Mouse (Mus musculus): Measurements from ENCODE around the gene Gm44965. TPM values are rescaled to one million over a fixed set of nuclear protein-coding genes. Genes with fewer than 3 reads are reported as not detected.

Gm44965 gene
- polyA plus RNA-seq, 1 experiment from 2014 or later = not detected

DNA sequence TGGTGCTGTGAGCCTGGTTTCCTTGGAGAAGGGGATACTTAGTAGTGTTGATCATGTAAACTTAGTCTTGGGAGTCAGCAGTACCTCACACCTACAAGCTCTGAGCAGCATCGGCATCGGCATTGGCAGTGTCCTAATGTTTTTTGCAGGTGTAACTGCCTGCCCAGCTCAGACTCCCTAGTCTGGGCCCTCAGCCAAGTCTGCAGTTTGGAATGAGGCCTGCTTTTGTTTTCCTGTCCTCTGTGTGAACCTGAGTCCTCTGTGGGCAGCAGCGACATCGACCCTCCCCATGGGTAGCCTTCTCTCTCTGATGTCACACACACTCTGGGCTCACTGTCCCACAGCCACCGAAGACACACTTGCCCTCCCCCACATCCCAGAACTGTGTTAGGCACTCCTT, 27.4 kb upstream of the Gm44965 start:
- Histone ChIP-seq H3K9me3 (replicated peaks) (no peaks in the 10 kb centered on the region), H3K9ac (no peak overlapping the region), H3K27me3 (no peaks in the 10 kb centered on the region), H3K4me3 (no peak overlapping the region), H3K36me3 (peaks cover 32% of the 10 kb centered on the region), H3K4me1 (0 out of 2 replicates have a peak, but pooled peaks cover 5% of the 10 kb centered on the region), H3K27ac (no peak overlapping the region), H3K4me2 (replicated peaks) (no peak overlapping the region)
- no peak for ATAC-seq (ENCODE audit: low FRiP score)
- WGBS = 60% methylated on average over 5 of the region's 5 CpGs

DNA sequence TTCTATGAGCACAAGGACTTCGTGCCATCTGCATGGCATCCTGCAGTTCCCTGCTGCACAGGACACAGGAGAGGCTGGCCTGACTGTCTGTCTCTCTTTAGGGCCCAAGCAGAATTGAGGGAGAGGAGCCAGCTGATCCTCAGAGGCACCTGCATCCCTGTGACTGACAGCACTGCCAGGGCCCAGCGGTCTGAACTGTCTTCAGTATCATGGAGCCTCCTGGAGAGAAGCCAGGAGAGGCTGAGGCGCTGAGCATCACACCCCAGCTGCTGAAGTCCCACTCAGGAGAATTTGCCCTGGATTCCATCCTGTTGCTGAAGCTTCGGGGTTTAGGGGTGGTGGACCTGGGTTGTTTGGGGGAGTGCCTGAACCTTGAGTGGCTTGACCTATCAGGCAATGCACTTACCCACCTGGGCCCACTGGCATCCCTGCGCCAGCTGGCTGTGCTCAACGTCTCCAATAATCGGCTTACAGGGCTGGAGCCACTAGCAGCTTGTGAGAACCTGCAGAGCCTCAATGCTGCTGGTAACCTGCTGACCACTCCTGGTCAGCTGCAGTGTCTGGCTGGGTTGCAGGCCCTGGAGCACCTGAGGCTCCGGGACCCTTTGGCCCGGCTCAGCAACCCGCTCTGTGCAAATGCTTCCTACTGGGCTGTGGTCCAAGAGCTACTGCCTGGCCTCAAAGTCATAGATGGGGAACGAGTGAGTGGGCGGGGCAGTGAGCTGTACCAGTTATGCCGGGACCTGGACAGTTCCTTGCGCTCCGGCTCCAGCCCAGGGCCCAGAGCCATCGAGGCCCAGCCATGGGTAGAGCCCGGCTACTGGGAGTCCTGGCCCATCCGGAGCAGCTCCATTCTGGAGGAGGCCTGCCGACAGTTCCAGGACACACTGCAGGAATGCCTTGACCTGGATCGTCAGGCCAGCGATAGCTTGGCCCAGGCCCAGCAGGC, 25.4 kb upstream of the Gm44965 start:
- Histone ChIP-seq H3K4me1 (0 out of 2 replicates have a peak, but pooled peaks cover 5% of the 10 kb centered on the region), H3K4me3 (no peak overlapping the region), H3K27me3 (no peaks in the 10 kb centered on the region), H3K4me2 (replicated peaks) (no peak overlapping the region), H3K36me3 (peaks cover 23% of the 10 kb centered on the region), H3K27ac (no peak overlapping the region), H3K9ac (no peak overlapping the region), H3K9me3 (replicated peaks) (no peaks in the 10 kb centered on the region)
- ATAC-seq (ENCODE audit: low FRiP score) = no peak
- WGBS = 86% methylated on average over 21 of the region's 21 CpGs

DNA sequence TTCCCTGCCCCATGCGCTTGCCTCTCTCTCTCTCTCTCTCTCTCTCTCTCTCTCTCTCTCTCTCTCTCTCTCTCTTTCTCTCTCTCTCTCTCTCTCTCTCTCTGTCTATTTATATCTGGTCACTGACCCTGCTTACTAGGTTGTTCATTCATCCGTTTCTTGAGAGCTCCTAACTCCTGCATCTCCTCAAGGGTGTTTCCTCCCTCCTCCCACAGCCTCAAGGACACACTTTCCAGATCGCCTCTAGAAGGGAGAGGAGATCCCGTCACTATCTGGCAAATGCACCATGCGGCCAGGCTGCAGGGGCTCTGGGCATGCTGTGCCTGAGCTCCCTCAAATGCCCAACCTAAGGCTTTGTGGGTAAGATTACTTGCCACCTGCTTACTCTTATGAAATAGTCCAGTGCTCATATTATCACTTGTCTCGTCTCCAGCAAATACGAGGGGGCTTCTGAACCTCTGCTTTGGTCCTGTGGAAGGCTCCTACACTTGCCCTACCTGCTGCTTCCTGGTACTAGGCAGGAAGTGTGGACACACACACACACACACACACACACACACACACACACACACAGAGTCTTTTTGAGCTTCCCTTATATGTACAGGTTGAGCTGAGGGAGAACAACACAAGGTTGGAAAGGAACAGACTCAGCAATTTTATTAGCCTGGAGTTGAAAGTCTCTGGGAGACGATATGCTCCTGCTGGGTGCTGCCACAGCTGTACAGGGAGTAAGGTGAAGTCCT, 24.5 kb upstream of the Gm44965 start:
- ATAC-seq (ENCODE audit: low FRiP score) = no peak
- 86% methylated on average over 7 of the region's 8 CpGs for WGBS
- Histone ChIP-seq H3K4me2 (replicated peaks) (no peak overlapping the region), H3K9me3 (replicated peaks) (no peaks in the 10 kb centered on the region), H3K4me1 (0 out of 2 replicates have a peak, but pooled peaks cover 5% of the 10 kb centered on the region), H3K27me3 (no peaks in the 10 kb centered on the region), H3K4me3 (no peak overlapping the region), H3K9ac (no peak overlapping the region), H3K27ac (no peak overlapping the region), H3K36me3 (peaks cover 19% of the 10 kb centered on the region)

DNA sequence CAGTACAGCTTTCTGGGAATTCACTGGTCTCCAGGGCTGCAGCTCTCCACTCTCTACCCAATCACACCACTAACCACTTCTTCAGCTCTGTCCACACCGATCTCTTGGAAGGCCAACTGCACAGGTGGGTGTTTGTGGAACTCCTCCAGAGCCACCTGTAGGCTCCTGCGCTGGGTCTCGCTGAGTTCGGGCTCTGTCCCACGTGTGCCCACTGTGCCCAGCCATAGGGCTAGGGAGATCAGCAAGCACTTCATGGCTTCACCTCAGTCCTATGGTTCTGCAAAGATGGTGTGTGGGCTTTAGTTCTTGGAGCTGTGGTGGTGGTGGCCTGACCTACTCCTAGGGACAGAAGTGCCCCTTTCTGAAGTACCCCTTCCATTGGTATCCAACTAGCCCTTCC, 21.7 kb upstream of the Gm44965 start:
- 95% methylated on average over 5 of the region's 5 CpGs for WGBS

DNA sequence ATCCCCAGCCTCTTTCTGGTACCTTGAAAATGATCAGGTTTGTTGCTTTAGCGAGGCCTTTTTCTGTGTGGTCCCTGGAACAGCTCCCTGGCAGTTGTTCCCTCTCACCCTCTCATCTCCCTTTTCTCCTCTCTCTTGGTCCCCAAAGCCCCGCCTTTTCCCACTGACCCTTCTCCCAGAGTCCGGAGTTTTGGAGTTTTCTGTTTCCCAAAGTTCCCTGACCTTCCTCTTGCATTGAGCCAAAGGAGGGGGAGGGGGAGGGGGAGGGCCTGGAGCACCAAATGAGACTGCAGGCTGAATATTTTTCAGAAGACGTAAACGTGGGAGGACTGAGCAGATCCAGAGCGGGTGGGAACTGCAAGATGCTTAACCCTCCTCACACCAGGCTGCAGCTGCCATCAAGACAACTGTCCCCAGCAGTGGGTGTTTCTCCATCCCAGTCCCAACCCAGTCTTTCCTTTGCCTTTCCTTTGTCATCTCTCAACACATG, 21.1 kb upstream of the Gm44965 start, which contains the start of gene Rarres2:
Gene Rarres2, minus strand, starts transcription at position 218 of the 490 bp plus-strand sequence.
- no peak within 1 kb of the TSS for H3K4me2 ChIP-seq (replicated peaks)
- H3K9ac ChIP-seq = no peak within 1 kb of the TSS
- ATAC-seq (ENCODE audit: low FRiP score) = no peak
- H3K4me1 ChIP-seq = no peaks in the 10 kb centered on the region
- no peak within 1 kb of the TSS for H3K27ac ChIP-seq
- peaks cover 10% of the 10 kb centered on the region for H3K36me3 ChIP-seq
- no peaks in the 10 kb centered on the region for H3K9me3 ChIP-seq (replicated peaks)
- no peak within 1 kb of the TSS for H3K4me3 ChIP-seq
- no peaks in the 10 kb centered on the region for H3K27me3 ChIP-seq
- 25% methylated on average over 6 of the region's 6 CpGs for WGBS

More for the DNA sequence above, 21.7 kb upstream of the Gm44965 start:
- Histone ChIP-seq H3K36me3 (peaks cover 10% of the 10 kb centered on the region), H3K27ac (no peak overlapping the region), H3K4me3 (no peak overlapping the region), H3K4me2 (replicated peaks) (no peak overlapping the region), H3K4me1 (no peaks in the 10 kb centered on the region), H3K9ac (no peak overlapping the region), H3K9me3 (replicated peaks) (no peaks in the 10 kb centered on the region), H3K27me3 (no peaks in the 10 kb centered on the region)
- no peak for ATAC-seq (ENCODE audit: low FRiP score)

DNA sequence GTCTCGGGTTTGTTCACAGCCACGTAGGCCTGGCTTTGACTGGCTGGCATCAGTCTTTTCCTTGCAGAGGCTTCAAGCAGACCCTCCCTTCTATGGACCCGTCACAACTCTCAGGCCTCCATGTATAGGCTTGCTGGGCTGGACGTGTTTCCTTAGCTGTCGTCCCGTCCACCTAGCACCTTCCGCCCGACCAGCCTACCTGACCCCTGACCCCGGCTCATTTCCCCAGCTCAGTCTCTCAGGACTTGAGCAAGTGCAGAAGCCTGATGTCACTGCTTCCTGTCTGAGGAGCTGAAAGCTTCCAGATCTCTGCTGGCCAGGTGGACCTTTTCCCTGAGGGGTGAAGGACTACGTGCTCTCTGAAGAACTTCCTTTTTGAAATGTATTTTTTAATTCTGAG, 20.5 kb upstream of the Gm44965 start:
- no peak for ATAC-seq (ENCODE audit: low FRiP score)
- Histone ChIP-seq H3K4me1 (no peaks in the 10 kb centered on the region), H3K27me3 (no peaks in the 10 kb centered on the region), H3K36me3 (peaks cover 10% of the 10 kb centered on the region), H3K4me3 (no peak overlapping the region), H3K9ac (no peak overlapping the region), H3K4me2 (replicated peaks) (no peak overlapping the region), H3K9me3 (replicated peaks) (no peaks in the 10 kb centered on the region), H3K27ac (no peak overlapping the region)
- WGBS = 63% methylated on average over 10 of the region's 10 CpGs

DNA sequence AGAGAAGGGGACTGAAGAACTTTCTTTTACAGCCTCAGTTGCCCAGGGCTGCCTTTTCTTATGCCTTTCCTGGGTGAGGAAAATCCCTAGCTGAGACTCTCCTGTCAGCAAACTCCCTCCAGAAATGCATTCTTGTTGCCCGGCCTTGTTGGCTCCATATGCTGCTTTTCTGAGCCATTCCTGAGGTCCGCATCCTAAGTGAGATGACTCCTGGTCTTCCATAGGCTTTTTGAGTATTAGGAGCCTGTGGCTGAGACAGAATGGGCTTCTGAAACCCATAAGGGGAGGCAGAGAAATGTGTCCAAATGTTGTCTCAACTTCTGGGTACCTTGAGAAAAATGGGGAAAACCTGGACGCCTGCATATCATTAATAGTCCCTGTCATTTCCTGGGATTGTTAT, 19.8 kb upstream of the Gm44965 start:
- Histone ChIP-seq H3K4me2 (replicated peaks) (no peak overlapping the region), H3K27ac (no peak overlapping the region), H3K4me3 (no peak overlapping the region), H3K4me1 (no peaks in the 10 kb centered on the region), H3K9me3 (replicated peaks) (no peaks in the 10 kb centered on the region), H3K36me3 (peaks cover 10% of the 10 kb centered on the region), H3K9ac (no peak overlapping the region), H3K27me3 (no peaks in the 10 kb centered on the region)
- WGBS = 81% methylated on average over 3 of the region's 3 CpGs
- ATAC-seq (ENCODE audit: low FRiP score) = no peak

DNA sequence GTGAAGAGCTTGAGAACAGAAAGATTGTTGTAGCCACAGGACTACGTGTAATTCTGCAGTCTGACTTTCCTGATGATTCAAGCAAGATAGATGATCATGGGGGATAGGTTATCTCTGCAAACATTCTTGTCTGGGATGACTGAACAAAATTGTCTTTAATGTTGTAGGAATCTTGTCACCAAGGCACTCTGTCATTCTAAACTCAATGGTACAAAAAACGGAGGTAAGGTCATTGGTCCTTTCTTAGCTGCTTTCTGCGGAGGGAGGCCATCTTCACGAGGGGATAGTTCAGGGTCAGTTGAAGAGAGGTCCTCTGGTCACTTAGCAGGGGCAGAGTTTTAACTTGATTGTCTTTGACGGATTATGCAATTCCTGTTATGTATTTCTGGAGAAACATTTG, 15.0 kb upstream of the Gm44965 start:
- Histone ChIP-seq H3K9me3 (replicated peaks) (no peaks in the 10 kb centered on the region), H3K36me3 (no peaks in the 10 kb centered on the region), H3K9ac (no peak overlapping the region), H3K4me2 (replicated peaks) (no peak overlapping the region), H3K4me1 (no peaks in the 10 kb centered on the region), H3K27ac (no peak overlapping the region), H3K27me3 (no peaks in the 10 kb centered on the region), H3K4me3 (no peak overlapping the region)
- no peak for ATAC-seq (ENCODE audit: low FRiP score)
- 68% methylated on average over 5 of the region's 5 CpGs for WGBS

DNA sequence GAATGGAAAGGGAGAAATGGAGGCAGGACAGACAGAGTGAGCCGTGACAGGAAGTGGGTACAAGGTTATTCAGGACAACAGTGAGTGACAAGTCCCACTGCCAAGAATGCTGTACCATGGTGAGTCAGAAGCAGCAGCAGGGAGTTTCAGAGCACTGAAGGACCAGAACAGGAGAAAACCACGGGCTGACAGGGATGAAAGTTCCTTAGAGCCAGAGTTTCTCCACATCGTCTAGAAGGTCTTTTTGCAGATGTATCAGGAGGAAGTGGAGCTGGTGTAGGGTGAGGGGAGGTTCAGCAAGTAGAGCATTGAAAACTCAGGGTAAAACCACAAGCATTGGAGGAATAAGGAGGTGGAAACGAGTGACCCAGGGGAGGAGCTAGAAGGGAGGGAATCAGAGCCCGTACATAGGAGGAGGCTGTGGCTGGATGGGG, 14.5 kb upstream of the Gm44965 start:
- ATAC-seq (ENCODE audit: low FRiP score) = no peak
- H3K4me1 ChIP-seq = no peaks in the 10 kb centered on the region
- 42% methylated on average over 5 of the region's 5 CpGs for WGBS

DNA sequence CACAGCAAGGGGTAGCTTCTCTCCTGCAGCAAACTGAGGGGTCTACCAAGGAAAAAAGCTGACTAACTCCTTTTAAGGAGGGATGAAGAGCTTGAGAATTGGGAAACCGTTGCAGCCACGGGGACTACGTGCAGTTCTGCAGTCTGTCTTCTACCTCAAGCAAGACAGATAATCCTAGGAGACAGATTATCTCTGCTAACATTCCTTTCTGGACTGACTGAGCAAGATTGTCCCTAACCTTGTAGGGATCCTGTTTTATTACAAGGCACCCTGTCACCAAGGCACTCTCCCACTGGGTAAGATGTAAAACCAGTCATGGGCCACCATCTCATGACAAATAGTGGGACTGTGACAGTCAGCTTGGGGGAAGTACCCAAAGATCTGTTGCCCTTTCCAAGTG, 12.5 kb upstream of the Gm44965 start:
- no peak for ATAC-seq (ENCODE audit: low FRiP score)
- H3K4me3 ChIP-seq = no peak overlapping the region
- no peak overlapping the region for H3K27ac ChIP-seq
- no peaks in the 10 kb centered on the region for H3K27me3 ChIP-seq
- no peak overlapping the region for H3K4me2 ChIP-seq (replicated peaks)
- 35% methylated on average over 3 of the region's 3 CpGs for WGBS
- no peak overlapping the region for H3K9ac ChIP-seq
- H3K36me3 ChIP-seq = no peaks in the 10 kb centered on the region
- H3K9me3 ChIP-seq (replicated peaks) = no peaks in the 10 kb centered on the region
- H3K4me1 ChIP-seq = no peaks in the 10 kb centered on the region

More for the DNA sequence above, 14.5 kb upstream of the Gm44965 start:
- H3K9me3 ChIP-seq (replicated peaks) = no peaks in the 10 kb centered on the region
- H3K4me2 ChIP-seq (replicated peaks) = no peak overlapping the region
- H3K36me3 ChIP-seq = no peaks in the 10 kb centered on the region
- no peak overlapping the region for H3K9ac ChIP-seq
- no peak overlapping the region for H3K27ac ChIP-seq
- H3K4me3 ChIP-seq = no peak overlapping the region
- H3K27me3 ChIP-seq = no peaks in the 10 kb centered on the region

DNA sequence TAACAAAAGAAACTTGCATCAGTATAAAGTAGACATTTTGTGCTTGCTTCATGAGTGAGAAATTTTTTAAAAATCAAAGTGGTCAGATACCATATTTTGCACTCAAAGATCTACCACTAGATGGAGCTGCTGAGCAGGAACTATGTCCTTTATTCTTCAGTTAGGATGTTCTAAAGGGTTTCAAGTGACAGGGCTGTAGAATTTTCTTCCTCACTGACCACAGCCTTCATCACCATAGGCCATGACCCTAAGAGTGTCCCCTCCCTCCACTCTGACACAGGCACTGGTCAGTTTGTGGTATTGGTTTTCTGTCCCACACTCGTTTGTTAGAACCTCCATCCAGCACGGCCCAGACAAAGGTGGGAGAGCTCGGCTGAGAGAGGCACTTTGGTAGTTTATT, 11.7 kb upstream of the Gm44965 start:
- no peak for ATAC-seq (ENCODE audit: low FRiP score)
- no peak overlapping the region for H3K27ac ChIP-seq
- H3K4me3 ChIP-seq = no peak overlapping the region
- H3K9ac ChIP-seq = no peak overlapping the region
- no peak overlapping the region for H3K4me2 ChIP-seq (replicated peaks)
- H3K9me3 ChIP-seq (replicated peaks) = no peaks in the 10 kb centered on the region
- no peaks in the 10 kb centered on the region for H3K27me3 ChIP-seq
- WGBS = 72% methylated on average over 3 of the region's 3 CpGs
- H3K4me1 ChIP-seq = no peaks in the 10 kb centered on the region
- no peaks in the 10 kb centered on the region for H3K36me3 ChIP-seq

DNA sequence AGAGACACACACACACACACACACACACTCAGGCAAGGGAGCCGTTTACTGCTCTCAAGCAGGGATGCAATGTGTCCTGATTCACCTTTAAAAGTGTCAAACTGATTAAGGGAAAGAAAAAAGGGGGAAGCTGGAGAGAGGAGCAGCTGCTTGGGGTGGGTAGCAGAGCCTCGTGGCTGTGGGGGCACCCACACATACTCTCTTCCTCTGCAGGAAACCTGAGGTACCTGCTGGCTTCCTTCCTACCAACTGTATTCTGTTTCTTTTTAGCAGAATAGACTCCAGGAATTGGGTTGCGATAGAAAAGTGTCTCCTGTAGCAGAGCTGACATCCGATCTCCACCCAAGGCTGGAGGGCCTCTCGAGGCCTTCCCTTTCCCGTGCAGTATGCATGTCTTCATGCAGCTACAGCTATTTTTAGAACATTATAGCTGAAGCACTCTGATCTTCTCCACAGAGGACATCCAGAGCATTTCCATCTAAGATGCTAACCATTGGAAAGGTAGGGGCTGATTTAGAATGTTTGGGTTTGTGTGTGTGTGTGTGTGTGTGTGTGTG, 4.5 kb upstream of the Gm44965 start, which contains the start of gene Gm45021:
Gene Gm45021, plus strand, starts transcription at position 417 of the 557 bp plus-strand sequence.
- no peak for ATAC-seq (ENCODE audit: low FRiP score)
- no peaks in the 10 kb centered on the region for H3K36me3 ChIP-seq
- H3K27me3 ChIP-seq = no peaks in the 10 kb centered on the region
- H3K4me3 ChIP-seq = no peak within 1 kb of the TSS
- H3K27ac ChIP-seq = no peak within 1 kb of the TSS
- H3K9me3 ChIP-seq (replicated peaks) = no peaks in the 10 kb centered on the region
- no peak within 1 kb of the TSS for H3K9ac ChIP-seq
- WGBS = 63% methylated on average over 6 of the region's 6 CpGs
- peaks cover 6% of the 10 kb centered on the region for H3K4me1 ChIP-seq
- no peak within 1 kb of the TSS for H3K4me2 ChIP-seq (replicated peaks)
